Comparison of ENCODE assay signal across 8 mouse cellular contexts in the genomic region with DNA sequence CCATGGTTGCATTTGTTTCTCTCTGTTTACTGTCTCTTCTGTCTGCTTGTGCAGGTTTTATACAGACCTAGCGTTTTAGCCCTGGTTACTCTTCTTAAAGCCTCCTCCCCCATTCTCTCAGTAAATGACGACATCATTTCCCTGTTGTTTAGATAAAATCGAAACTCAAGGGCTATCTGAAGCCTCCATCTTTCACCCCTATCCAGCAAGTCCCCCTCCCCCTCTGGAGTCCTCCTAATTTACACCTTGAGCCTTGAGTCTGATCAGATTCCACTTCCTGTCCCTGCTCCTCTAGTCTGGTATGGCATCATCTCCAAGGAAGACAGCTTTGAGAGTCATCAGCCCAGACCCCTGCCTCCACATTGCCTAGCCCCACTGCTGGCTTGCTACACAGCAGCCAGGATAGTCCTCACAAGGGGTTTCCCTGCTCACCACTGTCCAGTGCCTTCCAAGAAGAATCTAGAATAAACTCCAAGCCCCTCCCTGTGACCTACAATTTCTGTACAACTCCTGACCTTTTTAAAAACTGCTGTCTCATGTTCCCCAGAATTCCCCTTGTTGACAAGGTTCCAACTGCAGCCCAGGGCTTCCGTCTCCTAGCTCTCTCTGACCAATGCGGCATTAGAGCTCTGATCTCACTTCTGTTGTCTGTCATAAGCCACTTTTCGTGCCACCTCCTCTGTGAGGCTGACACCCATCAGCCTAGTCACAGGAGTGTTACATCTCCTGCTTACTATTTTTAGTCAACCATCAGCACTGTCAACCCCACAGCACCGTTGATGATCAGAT. TPM values are rescaled to one million over a fixed set of nuclear protein-coding genes. Genes with fewer than 3 reads are reported as not detected.
A peak's percentile ranks its signal among the peaks of the same experiment; 100 is the strongest.
DNase-seq lines count a peak whose midpoint lies in the region.

No protein-coding gene starts in this region.

- intact Hi-C loops in gastrocnemius, postnatal 36 days (cut with DNase I) = no loop called here

- DNase-seq in gastrocnemius, adult 18-20 months (ENCODE audit: low spot score) = peak; percentile 58
- DNase-seq in gastrocnemius, postnatal 36 days = no peak
- DNase-seq in c-Kit-positive CD71-positive TER-119-positive erythroid progenitor cells, embryonic 14.5 days (ENCODE audit: low spot score) = peak; percentile 15
- peak; percentile 25 to 37 for DNase-seq in kidney, postnatal 36 days
- peak; percentile 13 for DNase-seq in retina, embryonic 14.5 days (ENCODE audit: low spot score)
- no peak for DNase-seq in frontal cortex, postnatal 10 days (ENCODE audit: low spot score in 2 of 2)
- DNase-seq in urinary bladder, adult 18-20 months (ENCODE audit: low spot score in 2 of 2) = no peak
- no peak for DNase-seq in right cerebral cortex, adult 18-20 months

RNA-seq across cellular contexts. Expression of a gene that starts 16.8 kb away (rescaled TPM):
- not detected for total RNA-seq in gastrocnemius, adult 18-20 months (2021)
- not detected for total RNA-seq in gastrocnemius, postnatal 36 days (2021)

Comparison
In these comparisons a context has a peak if more than half of its experiments do, and no peak if none do; other contexts are left out.
1. DNase-seq: peak in gastrocnemius, adult 18-20 months (single experiment), c-Kit-positive CD71-positive TER-119-positive erythroid progenitor cells, embryonic 14.5 days (single experiment), kidney, postnatal 36 days (2 of 2) and retina, embryonic 14.5 days (single experiment); none in gastrocnemius, postnatal 36 days (0 of 2), frontal cortex, postnatal 10 days (0 of 2), urinary bladder, adult 18-20 months (0 of 2) and right cerebral cortex, adult 18-20 months (single experiment).